Mouse (Mus musculus) testis, adult 2 months (tissue): ENCODE measurements around the gene Pcbp2.

ENCODE experiments used
- CTCF ChIP-seq: fragments of 200-500 bp; IDR thresholded peaks from 2 replicates; pipeline ENCODE4 v1.5.1; 2012; ENCODE audit warnings: low read depth, mild to moderate bottlenecking, inconsistent platforms, low read length, moderate library complexity; ENCODE audit not compliant: control insufficient read depth, insufficient read depth, insufficient replicate concordance
- POLR2A ChIP-seq: fragments of 200-500 bp; IDR thresholded peaks from 2 replicates; pipeline ENCODE4 v1.6.1; 2012; ENCODE audit warnings: low read depth, mild to moderate bottlenecking, inconsistent platforms, low read length, moderate library complexity; ENCODE audit not compliant: control insufficient read depth

GRCm38 (mm10) chr15:102432046-102432445 is 38.3 kb upstream of the Pcbp2 start:
- TF ChIP-seq CTCF, result no peak
- TF ChIP-seq POLR2A, result no peak
